Mouse (Mus musculus) CH12.LX (cell line): ENCODE results near the gene Tbcb.

Source experiments
- CHD1 ChIP-seq: IDR thresholded peaks from 2 replicates; pipeline ENCODE4 v1.6.1; 2012; ENCODE audit warnings: low read depth, low read length, improper control_type of control experiment, inconsistent platforms
- CTCF ChIP-seq, 2 experiments: IDR thresholded peaks in 1 of 2; conservative IDR thresholded peaks in 1 of 2; 2 replicates each; pipeline ENCODE4 v1.5.1; 2011 to 2012; ENCODE audit warnings: low read depth in 2 of 2, low read length in 2 of 2, improper control_type of control experiment in 1 of 2, inconsistent platforms in 1 of 2, mild to moderate bottlenecking in 1 of 2, moderate library complexity in 1 of 2
- MAZ ChIP-seq: IDR thresholded peaks from 2 replicates; pipeline ENCODE4 v1.6.1; 2012; ENCODE audit warnings: low read depth, mild to moderate bottlenecking, inconsistent platforms, low read length, improper control_type of control experiment, moderate library complexity
- NRF1 ChIP-seq: IDR thresholded peaks from 2 replicates; pipeline ENCODE4 v1.6.1; 2014; ENCODE audit warnings: low read depth, mild to moderate bottlenecking, inconsistent platforms, low read length, improper control_type of control experiment, moderate library complexity
- POLR2A ChIP-seq: IDR thresholded peaks from 2 replicates; pipeline ENCODE4 v1.6.1; 2011; ENCODE audit warnings: low read depth, mild to moderate bottlenecking, improper control_type of control experiment, low read length
- SMC3 ChIP-seq: IDR thresholded peaks from 2 replicates; pipeline ENCODE4 v1.6.1; 2011; ENCODE audit warnings: low read depth, low read length, improper control_type of control experiment

DNA sequence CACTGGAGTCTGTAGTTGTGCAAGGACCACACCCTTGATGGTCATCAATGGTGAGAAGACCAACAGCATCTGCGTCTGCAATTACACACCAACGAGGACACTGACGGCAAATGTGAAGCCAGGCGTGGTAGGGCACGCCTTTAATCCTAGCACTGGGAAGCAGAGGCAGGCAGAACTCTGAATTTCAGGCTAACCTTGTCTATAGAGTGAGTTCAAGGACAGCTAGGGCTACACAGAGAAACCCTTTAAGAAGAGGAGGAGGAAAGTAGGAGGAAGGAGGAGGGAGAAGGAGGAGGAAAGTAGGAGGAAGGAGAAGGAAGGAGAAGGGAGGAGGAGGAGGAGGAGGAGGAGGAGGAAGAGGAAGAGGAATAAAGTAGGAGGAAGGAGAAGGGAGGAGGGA, 33.5 kb upstream of the Tbcb start:
- TF ChIP-seq CTCF (conservative IDR thresholded peaks at IDR 0.05 in 1 of 2, IDR thresholded peaks at IDR 0.05 in 1 of 2; ENCODE audit: low read depth in 2 of 2, low read length in 2 of 2) (no peak), POLR2A (no peak), NRF1 (no peak), SMC3 (no peak), CHD1 (no peak), MAZ (no peak)
